Mouse (Mus musculus) ES-E14 (cell line): ENCODE data around the gene Msmb. TPM values are rescaled to one million over a fixed set of nuclear protein-coding genes. Genes with fewer than 3 reads are reported as not detected.

ENCODE experiments used
- DNase-seq: peaks from one replicate; pipeline ENCODE4 v3.0.0-alpha.2; 2013; ENCODE audit warnings: low read depth, low spot score
- H3K27ac ChIP-seq: 2 replicates; pipeline ENCODE4 v1.5.1; 2012; ENCODE audit warnings: low read depth, mild to moderate bottlenecking, low read length, moderate library complexity, mixed read lengths; ENCODE audit not compliant: poor library complexity, insufficient read depth, severe bottlenecking
- H3K36me3 ChIP-seq: 2 replicates; pipeline ENCODE4 v1.6.1; 2012; ENCODE audit warnings: mild to moderate bottlenecking, low read length, moderate library complexity, mixed read lengths; ENCODE audit not compliant: control insufficient read depth, poor library complexity, insufficient read depth, severe bottlenecking
- H3K4me1 ChIP-seq, 2 experiments: fragments of 150-350 bp in 1 of 2; sonication (generic) in 1 of 2; 2 replicates each; pipeline ENCODE4 v1.6.1; 2012; ENCODE audit warnings: low read length in 2 of 2, mild to moderate bottlenecking in 1 of 2, mixed read lengths in 1 of 2; ENCODE audit not compliant: control insufficient read depth in 2 of 2, insufficient read depth in 2 of 2, poor library complexity in 1 of 2
- H3K4me3 ChIP-seq, 2 experiments: fragments of 150-350 bp in 1 of 2; sonication (generic) in 1 of 2; 2 replicates each; pipeline ENCODE4 v1.5.1; 2012; ENCODE audit warnings: low read length in 2 of 2, low read depth in 1 of 2, mild to moderate bottlenecking in 1 of 2, mixed read lengths in 1 of 2; ENCODE audit not compliant: insufficient read depth in 1 of 2, poor library complexity in 1 of 2, severe bottlenecking in 1 of 2
- H3K9ac ChIP-seq: 2 replicates; pipeline ENCODE4 v1.6.1; 2012; ENCODE audit warnings: low read depth, mild to moderate bottlenecking, low read length, mixed read lengths; ENCODE audit not compliant: poor library complexity, insufficient read depth, severe bottlenecking
- H3K9me3 ChIP-seq: fragments of 150-350 bp; sonication (generic); 2 replicates; pipeline ENCODE4 v1.6.1; 2012; ENCODE audit warnings: low read depth, mild to moderate bottlenecking, low read length; ENCODE audit not compliant: control insufficient read depth, insufficient read depth
- CHD2 ChIP-seq: IDR thresholded peaks from 2 replicates; pipeline ENCODE4 v1.6.1; 2014; ENCODE audit warnings: mild to moderate bottlenecking, low read depth, low read length, inconsistent platforms
- HCFC1 ChIP-seq: IDR thresholded peaks from 2 replicates; pipeline ENCODE4 v1.6.1; 2012; ENCODE audit warnings: low read length, inconsistent platforms, borderline replicate concordance; ENCODE audit not compliant: insufficient read depth
- MAFK ChIP-seq: IDR thresholded peaks from 2 replicates; pipeline ENCODE4 v1.6.1; 2014; ENCODE audit warnings: mild to moderate bottlenecking, low read depth, low read length, inconsistent platforms; ENCODE audit not compliant: insufficient read depth
- ZC3H11A ChIP-seq: IDR thresholded peaks from 2 replicates; pipeline ENCODE4 v1.6.1; 2012; ENCODE audit warnings: low read depth, mild to moderate bottlenecking, inconsistent platforms, low read length, borderline replicate concordance
- ZNF384 ChIP-seq: IDR thresholded peaks from 2 replicates; pipeline ENCODE4 v1.6.1; 2012; ENCODE audit warnings: low read depth, low read length, inconsistent platforms
- in situ Hi-C, 2 experiments: fragments of 600-800 bp; cut with MboI; formaldehyde crosslinking; loops; one replicate each; pipeline ENCODE4 v1.15.1; 2025; ENCODE audit warnings: low sequenced_read_pairs in 2 of 2, inconsistent platforms in 1 of 2; ENCODE audit not compliant: unreplicated experiment in 2 of 2
- total RNA-seq: library from RNA; depleted of rRNA; stranded (reverse); fragments of 300-350 nt; gene quantifications from 2 replicates; pipeline ENCODE4 v1.2.3, GENCODE M21; 2012

The Msmb gene
- total RNA-seq, 1 experiment, result not detected

- TF ChIP-seq CHD2 (no peak), ZNF384 (peak; percentile 95)
- H3K36me3 ChIP-seq, result no peaks in the 10 kb centered on the region
- peaks cover 5 to 8% of the 10 kb centered on the region in 2 experiments; a peak in 2 of 4 replicates for H3K4me1 ChIP-seq
- in situ Hi-C loops, result no loop called here
- peak overlapping the region; percentile 77 to 87 for H3K4me3 ChIP-seq
- H3K9me3 ChIP-seq, result no peaks in the 10 kb centered on the region
- H3K27ac ChIP-seq, result peak overlapping the region; percentile 87
- H3K9ac ChIP-seq, result peak overlapping the region; percentile 77
- DNase-seq, result peak; percentile 70
These were observed 17.4 kb downstream of the Msmb start for GRCm38 (mm10) chr14:32159150-32159670.

DNA sequence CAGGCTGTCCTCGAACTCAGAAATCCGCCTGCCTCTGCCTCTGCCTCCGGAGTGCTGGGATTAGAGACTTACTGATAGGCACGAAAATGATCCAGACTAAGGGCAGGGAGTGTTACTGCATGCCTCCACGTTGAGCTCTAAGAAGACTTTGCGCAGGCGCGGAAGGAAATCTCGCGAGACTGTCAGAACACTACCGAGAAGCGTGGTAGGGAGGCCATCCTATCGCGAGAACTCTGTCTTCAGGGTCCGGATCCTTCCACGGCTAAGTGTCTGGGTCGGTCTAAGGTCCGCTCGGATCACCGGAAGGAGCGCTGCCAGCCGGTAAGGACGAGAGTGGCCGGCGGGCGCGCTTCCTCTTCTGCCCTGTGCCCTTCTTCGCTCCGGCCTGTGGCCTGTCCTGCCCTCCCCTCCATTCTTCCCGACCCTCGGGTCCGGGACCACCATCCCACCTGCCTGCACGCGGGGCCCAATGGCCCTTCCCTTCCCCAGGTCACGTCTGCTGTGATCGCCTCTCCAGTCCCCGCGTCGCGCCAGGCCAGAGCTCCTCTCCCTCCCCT, 17.9 kb downstream of the Msmb start, which contains the start of gene Ncoa4:
TSS of gene Ncoa4 (plus strand) at position 176 of the 557 bp plus-strand sequence.
- H3K9me3 ChIP-seq, result no peaks in the 10 kb centered on the region
- H3K36me3 ChIP-seq, result no peaks in the 10 kb centered on the region
- peak; percentile 99 for DNase-seq
- H3K4me1 ChIP-seq, result peaks cover 5 to 8% of the 10 kb centered on the region in 2 experiments; a peak in 2 of 4 replicates
- H3K4me3 ChIP-seq, result peak within 1 kb of the TSS; percentile 87 to 88
- peak within 1 kb of the TSS; percentile 87 for H3K27ac ChIP-seq
- in situ Hi-C loops, result no loop called here
- H3K9ac ChIP-seq, result peak within 1 kb of the TSS; percentile 95
- TF ChIP-seq CHD2 (peak; percentile 98), ZNF384 (peak; percentile 85), MAFK (no peak), ZC3H11A (no peak), HCFC1 (peak; percentile 49; the same call in 1 of the 2 replicates)

GRCm38 (mm10) chr14:32160563-32160962, 18.7 kb downstream of the Msmb start:
- H3K27ac ChIP-seq, result no peak overlapping the region
- in situ Hi-C loops, result no loop called here
- no peak for DNase-seq

GRCm38 (mm10) chr14:32161090-32161885, 19.5 kb downstream of the Msmb start:
- H3K36me3 ChIP-seq, result no peaks in the 10 kb centered on the region
- peak overlapping the region in 1 of 2 experiments; percentile 88; a peak in 3 of 4 replicates for H3K4me3 ChIP-seq
- DNase-seq, result no peak
- no peak for TF ChIP-seq ZC3H11A
- no peak for TF ChIP-seq ZNF384
- TF ChIP-seq MAFK, result no peak
- no peak for TF ChIP-seq HCFC1
- TF ChIP-seq CHD2, result no peak
- in situ Hi-C loops, result no loop called here
- H3K27ac ChIP-seq, result no peak overlapping the region
- H3K9me3 ChIP-seq, result no peaks in the 10 kb centered on the region
- peak overlapping the region; percentile 95; the same call in 1 of the 2 replicates for H3K9ac ChIP-seq
- peaks cover 6 to 9% of the 10 kb centered on the region in 2 experiments; a peak in 2 of 4 replicates for H3K4me1 ChIP-seq

More at GRCm38 (mm10) chr14:32160563-32160962, 18.7 kb downstream of the Msmb start:
- H3K4me3 ChIP-seq, result peak overlapping the region; percentile 87 to 88
- H3K36me3 ChIP-seq, result no peaks in the 10 kb centered on the region
- H3K9ac ChIP-seq, result peak overlapping the region; percentile 95
- peaks cover 5 to 6% of the 10 kb centered on the region in 2 experiments; a peak in 2 of 4 replicates for H3K4me1 ChIP-seq
- no peaks in the 10 kb centered on the region for H3K9me3 ChIP-seq
- TF ChIP-seq CHD2 (no peak), ZNF384 (no peak), MAFK (no peak), HCFC1 (no peak), ZC3H11A (no peak)
